Mouse (Mus musculus): Measurements from ENCODE around the gene Gm45337. TPM values are rescaled to one million over a fixed set of nuclear protein-coding genes. Genes with fewer than 3 reads are reported as not detected.
"Not testable (repeated sequence)": the region's sequence is repeated elsewhere in the genome, so short reads cannot be mapped to it uniquely, and the experiment has no call there.

Gene Gm45337
- total RNA-seq, 2 experiments from 2014 or later = not detected

DNA sequence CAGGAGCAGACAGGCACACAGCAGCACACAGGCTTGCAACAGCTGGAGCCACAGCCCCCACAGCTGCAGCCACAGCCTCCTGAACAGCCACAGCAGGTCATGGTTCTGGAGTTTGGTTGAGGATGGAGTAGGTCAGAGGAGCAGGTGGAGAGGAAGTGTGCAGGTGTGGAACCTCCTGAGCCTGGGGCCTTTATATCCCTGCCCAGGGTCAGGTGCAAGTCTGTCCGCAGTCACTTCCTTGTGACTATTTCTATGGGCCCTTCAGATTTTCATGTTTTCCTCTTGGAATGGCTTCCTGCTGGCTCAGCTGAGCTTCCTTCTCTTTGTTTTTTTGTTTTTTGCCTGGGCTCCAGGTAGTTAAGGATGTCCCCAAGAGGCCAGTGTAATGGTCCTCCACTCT, 23.8 kb downstream of the Gm45337 start, which contains the start of gene Gm45618:
Gene Gm45618, minus strand, starts transcription at position 101 of the 400 bp plus-strand sequence.
- intact Hi-C loops (cut with DNase I) = not testable (repeated sequence)

DNA sequence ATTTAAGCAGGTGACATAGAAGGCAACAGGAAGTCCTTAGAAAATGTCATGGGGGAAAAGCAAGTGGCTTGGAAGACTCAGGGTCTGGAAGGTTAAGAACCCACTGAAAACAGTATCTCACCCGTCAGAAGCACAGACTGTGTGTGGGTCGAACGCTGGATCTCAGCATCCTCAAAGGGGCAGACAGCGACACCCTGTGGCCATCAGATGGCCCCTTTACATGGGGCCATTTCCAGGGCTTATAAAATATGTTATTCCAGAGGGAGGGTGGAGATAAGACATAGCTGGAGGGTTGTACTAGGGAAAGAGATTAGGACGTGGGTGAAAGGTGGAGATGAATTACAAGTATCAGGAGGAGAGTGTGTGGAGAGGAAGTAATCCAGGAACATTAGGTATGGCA, 24.8 kb downstream of the Gm45337 start:
- intact Hi-C loops (cut with DNase I) = no loop called here
- peak in 1 of 2 experiments; percentile 19 for DNase-seq (ENCODE audit: low spot score in 2 of 2)

More for the DNA sequence above, 23.8 kb downstream of the Gm45337 start, which contains the start of gene Gm45618:
- DNase-seq (ENCODE audit: low spot score in 2 of 2) = not testable (repeated sequence)

DNA sequence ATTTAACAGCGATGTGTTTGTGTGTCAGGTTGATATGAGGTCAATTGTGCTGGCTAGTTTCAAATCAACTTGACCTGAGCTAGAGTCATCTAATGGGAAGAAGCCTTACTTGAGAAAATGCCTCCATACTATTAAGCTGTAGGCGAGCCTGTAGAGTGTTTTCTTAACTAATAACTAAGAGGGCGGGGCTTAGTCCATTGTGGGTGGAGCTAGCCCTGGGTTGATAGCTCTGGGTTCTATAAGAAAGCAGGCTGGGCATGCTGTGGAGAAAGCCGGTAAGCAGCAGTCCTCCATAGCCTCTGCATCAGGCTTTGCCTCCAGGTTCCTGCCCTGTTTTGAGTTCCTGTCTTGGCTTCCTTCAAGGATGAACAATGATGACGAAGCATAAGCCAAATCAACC, 39.7 kb downstream of the Gm45337 start:
- no peak for DNase-seq (ENCODE audit: low spot score in 2 of 2)
- intact Hi-C loops (cut with DNase I) = no loop called here

DNA sequence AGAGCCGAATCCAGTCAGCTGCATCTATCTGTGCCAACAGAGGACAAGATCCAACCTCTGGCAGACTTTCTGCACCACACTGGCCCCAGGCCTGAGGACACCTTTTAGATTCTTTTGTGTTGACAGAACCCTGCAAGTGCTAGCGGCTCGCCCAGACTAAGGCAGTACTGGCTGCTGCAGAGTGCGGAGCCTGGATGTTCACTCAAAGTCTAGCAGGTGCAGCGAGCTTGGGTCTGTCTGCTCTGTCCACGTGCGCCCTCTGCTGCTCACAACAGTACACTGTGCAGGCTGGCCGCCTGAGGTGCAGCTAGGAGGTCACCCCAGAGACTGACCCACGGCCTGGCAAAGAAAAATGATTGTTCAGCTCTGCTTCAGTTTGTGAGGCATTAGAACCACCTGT, 46.6 kb downstream of the Gm45337 start:
- intact Hi-C loops (cut with DNase I) = loop anchor here (2.0 kb wide), 3 partner anchors 23 to 139 kb away; no protein-coding TSS in a partner anchor

DNA sequence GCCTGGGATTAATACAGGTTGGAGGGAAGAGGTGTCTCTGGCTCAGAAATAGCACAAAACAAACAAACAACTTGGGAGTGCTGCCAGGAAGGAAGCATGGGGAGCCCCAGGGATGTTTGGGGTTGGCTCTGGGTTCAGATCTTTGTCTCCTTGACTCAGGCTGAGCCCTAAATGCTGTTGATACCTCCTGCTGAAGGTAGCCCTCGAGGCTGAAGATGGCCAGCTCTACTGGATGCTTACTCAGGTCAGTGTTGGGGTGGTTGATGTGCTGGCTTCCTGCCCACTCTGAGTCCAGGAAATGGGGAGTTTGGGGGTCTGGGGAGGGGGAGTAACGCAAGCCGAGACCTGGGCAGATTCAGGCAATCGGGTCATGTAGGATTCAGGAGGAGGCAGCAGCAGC, 47.7 kb downstream of the Gm45337 start:
- intact Hi-C loops (cut with DNase I) = loop anchor here (2.0 kb wide), 2 partner anchors 22 to 80 kb away; no protein-coding TSS in a partner anchor
- no peak for DNase-seq (ENCODE audit: low spot score in 2 of 2)

More for the DNA sequence above, 46.6 kb downstream of the Gm45337 start:
- DNase-seq (ENCODE audit: low spot score in 2 of 2) = peak; percentile 81 to 84

DNA sequence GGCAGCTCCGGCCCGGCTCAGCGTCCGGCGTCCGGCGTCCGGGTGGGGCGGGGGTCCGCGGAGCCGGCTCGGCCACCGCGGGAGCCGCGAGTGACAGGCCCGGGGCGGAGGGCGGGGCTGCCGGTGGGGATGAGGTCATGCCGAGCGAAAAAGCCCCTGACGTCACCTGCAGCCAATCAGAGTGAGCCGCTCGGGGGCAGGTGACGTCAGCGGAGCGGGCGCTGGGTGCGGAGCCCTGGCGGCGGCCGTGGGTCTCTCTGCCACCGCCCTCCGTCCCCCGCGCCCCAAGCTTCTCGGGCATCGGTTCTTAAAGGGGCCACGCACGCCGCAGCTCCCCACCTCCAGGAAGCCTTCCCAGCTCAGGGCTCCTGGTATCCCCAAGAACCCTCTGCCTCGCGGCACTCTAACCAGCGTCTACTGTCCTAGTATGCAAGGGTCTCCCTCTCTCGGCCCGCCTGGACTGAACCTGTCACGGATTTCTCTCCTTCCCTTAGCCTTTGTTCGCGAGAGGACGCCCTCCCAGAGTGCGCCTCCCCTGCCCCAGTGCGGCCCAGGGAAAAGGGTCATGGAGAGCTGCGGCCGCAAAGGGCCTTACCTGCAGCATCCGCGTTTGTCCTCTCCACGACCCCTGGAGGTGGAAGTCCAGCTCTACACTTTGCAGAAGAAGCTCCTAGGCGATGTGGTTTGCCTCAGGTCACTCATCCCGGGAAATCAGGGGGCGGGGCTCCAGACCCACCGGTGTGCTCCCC, 49.0 kb downstream of the Gm45337 start, which contains the start of gene Dusp8:
Gene Dusp8, minus strand, starts transcription at position 661 of the 749 bp plus-strand sequence.
- peak; percentile 95 for DNase-seq (ENCODE audit: low spot score in 2 of 2)
- intact Hi-C loops (cut with DNase I) = no loop called here

DNA sequence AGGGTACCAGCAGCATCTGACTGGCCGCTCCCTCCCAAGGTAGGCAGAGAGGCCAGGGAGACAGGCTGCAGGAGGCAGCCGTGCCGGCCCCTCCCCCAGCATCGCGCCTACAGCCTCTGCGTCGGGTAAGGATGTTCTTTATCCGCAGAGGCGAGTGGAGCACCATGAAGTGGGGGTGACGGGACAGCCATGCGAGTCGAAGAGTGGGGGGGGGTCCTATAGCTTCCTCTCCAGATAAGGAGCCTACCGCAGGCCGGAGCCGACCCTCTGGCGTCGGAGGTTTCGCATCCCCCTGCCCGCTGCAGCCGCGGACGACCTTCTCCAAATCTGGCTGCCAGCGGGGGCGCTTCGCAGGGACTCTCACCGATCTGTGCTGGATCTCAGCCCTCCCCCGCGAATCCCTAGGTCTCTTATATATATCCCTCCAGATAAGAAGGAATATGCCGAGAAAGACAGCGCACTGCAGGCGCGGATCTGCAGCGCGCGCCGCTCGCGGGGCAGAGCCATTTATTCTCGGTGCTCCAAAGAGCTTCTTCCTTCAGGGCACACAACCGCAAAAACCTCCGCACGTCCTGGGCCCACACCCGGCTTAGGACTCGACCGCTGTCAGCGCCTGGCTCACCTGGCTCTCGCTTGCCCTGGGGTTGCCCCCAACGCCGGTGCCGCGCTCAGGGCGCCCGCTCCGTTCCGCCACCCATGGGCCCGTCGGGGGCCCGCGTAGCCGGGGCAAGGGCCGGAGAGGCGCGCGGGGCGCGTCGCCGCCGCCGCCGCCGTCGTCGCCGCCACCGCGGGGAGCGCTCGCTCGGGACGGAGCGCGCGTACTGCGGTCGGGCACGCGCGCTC, 49.9 kb downstream of the Gm45337 start:
- intact Hi-C loops (cut with DNase I) = no loop called here
- peak; percentile 67 to 75 for DNase-seq (ENCODE audit: low spot score in 2 of 2)

DNA sequence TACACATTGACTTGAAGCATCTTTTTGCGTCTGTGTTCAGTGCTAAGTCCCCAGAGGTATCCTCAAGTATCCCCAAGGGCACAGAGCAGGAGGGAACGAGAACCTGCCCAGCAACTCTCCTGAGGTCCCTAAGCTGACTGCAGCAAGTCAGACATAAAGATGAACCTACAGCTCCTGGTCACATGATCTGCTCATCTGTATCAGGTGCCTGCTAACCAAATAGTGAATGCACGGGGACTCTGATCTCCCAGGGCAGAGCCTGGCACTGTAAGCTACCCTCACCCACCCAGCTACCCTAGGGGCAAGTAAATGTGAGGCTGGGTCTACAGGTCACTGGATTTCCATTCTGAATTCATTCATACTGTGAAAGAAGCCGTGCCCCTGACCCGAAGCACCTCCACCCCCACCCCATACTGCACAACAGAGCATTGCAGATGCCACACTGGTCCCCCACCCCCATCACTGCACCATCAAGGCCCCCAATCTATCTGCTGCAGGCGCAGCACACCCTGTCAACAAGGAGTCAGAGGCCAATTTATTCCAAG, 50.6 kb downstream of the Gm45337 start:
- no peak for DNase-seq (ENCODE audit: low spot score in 2 of 2)
- intact Hi-C loops (cut with DNase I) = no loop called here

Other genes starting within 250 kb of the Gm45337 start
- gene Tollip, start 226.1 kb downstream of the Gm45337 start, total RNA-seq (2021) = 100 to 1,000 TPM; 142 to 160 TPM
- gene Brsk2, start 194.9 kb downstream of the Gm45337 start, total RNA-seq (2021) = 100 to 1,000 TPM; 200 to 202 TPM
- 10 to 100 TPM; 26.4 to 31.7 TPM for gene Mob2, start 83.5 kb downstream of the Gm45337 start, total RNA-seq (2021)
- 100 to 1,000 TPM; 154 to 171 TPM for gene Dusp8, start 48.8 kb downstream of the Gm45337 start, total RNA-seq (2021)
- not detected for gene Gm45618, start 23.9 kb downstream of the Gm45337 start, total RNA-seq (2021)
- gene Gm39115, start 8.6 kb downstream of the Gm45337 start, total RNA-seq (2021) = not detected
- gene Gm29735, start 12.5 kb upstream of the Gm45337 start, total RNA-seq (2021) = not detected
- not detected for gene Gm4553, start 21.1 kb upstream of the Gm45337 start, total RNA-seq (2021)
- gene Krtap5-2, start 31.4 kb upstream of the Gm45337 start, total RNA-seq (2021) = not detected
- gene Gm10153, start 45.8 kb upstream of the Gm45337 start, total RNA-seq (2021) = not detected
- not detected for gene Krtap5-3, start 56.8 kb upstream of the Gm45337 start, total RNA-seq (2021)
- not detected for gene Gm7579, start 67.3 kb upstream of the Gm45337 start, total RNA-seq (2021)
- gene Krtap5-5, start 85.4 kb upstream of the Gm45337 start, total RNA-seq (2021) = not detected
- not detected for gene Gm40460, start 96.5 kb upstream of the Gm45337 start, total RNA-seq (2021)
- gene Gm2431, start 113.7 kb upstream of the Gm45337 start, total RNA-seq (2021) = not detected
- gene Gm4559, start 129.8 kb upstream of the Gm45337 start, total RNA-seq (2021) = not detected
- not detected for gene Krtap5-1, start 152.5 kb upstream of the Gm45337 start, total RNA-seq (2021)
- gene Krtap5-4, start 158.9 kb upstream of the Gm45337 start, total RNA-seq (2021) = not detected
- 10 to 100 TPM; 22.3 to 24.9 TPM for gene Ifitm10, start 229.1 kb upstream of the Gm45337 start, total RNA-seq (2021)
- gene Gm49369, start 238.1 kb upstream of the Gm45337 start, total RNA-seq (2021) = 1 to 10 TPM; 2.1 to 7.1 TPM
- 100 to 1,000 TPM; 295 to 303 TPM for gene Ctsd, start 243.4 kb upstream of the Gm45337 start, total RNA-seq (2021)